Mouse (Mus musculus): ENCODE results near the gene Spsb1. TPM values are rescaled to one million over a fixed set of nuclear protein-coding genes. Genes with fewer than 3 reads are reported as not detected.
A peak's percentile ranks its signal among the peaks of the same experiment; 100 is the strongest.

Spsb1 gene
- total and polyA plus RNA-seq, 2 experiments from 2014 or later, result 6.2 to 7.3 TPM

GRCm38 (mm10) chr4:149875986-149876501 lies 78.8 kb downstream of the Spsb1 start:
- Histone ChIP-seq H3K27ac (ENCODE audit: low read depth, low read length) (no peak overlapping the region), H3K4me1 (ENCODE audit: insufficient read depth) (no peaks in the 10 kb centered on the region), H3K36me3 (ENCODE audit: insufficient read depth) (no peaks in the 10 kb centered on the region), H3K27me3 (ENCODE audit: insufficient read depth, low read length) (no peaks in the 10 kb centered on the region), H3K4me3 (ENCODE audit: low read depth, low read length) (no peak overlapping the region), H3K4me2 (ENCODE audit: low read depth) (no peak overlapping the region), H3K9ac (no peak overlapping the region), H3K9me3 (ENCODE audit: low read length) (no peaks in the 10 kb centered on the region)
- DNase-seq, result peak; percentile 60
- peak; percentile 63 for ATAC-seq
- TF ChIP-seq CTCF (IDR thresholded peaks at IDR 0.05; ENCODE audit: low read depth), result no peak
- 39% methylated on average over 8 of the region's 8 CpGs for WGBS

GRCm38 (mm10) chr4:149875296-149875695 lies 79.5 kb downstream of the Spsb1 start:
- no peak overlapping the region for H3K9ac ChIP-seq
- no peak overlapping the region for H3K4me3 ChIP-seq (ENCODE audit: low read depth, low read length)
- no peaks in the 10 kb centered on the region for H3K36me3 ChIP-seq (ENCODE audit: insufficient read depth)
- WGBS, result 52% methylated on average over 6 of the region's 6 CpGs
- no peaks in the 10 kb centered on the region for H3K9me3 ChIP-seq (ENCODE audit: low read length)
- DNase-seq (no peak), ATAC-seq (no peak)
- no peaks in the 10 kb centered on the region for H3K4me1 ChIP-seq (ENCODE audit: insufficient read depth)
- no peak overlapping the region for H3K4me2 ChIP-seq (ENCODE audit: low read depth)
- TF ChIP-seq CTCF (IDR thresholded peaks at IDR 0.05; ENCODE audit: low read depth), result no peak
- no peak overlapping the region for H3K27ac ChIP-seq (ENCODE audit: low read depth, low read length)
- H3K27me3 ChIP-seq (ENCODE audit: insufficient read depth, low read length), result no peaks in the 10 kb centered on the region

GRCm38 (mm10) chr4:149872236-149872635 lies 82.6 kb downstream of the Spsb1 start:
- no peak overlapping the region for H3K9ac ChIP-seq
- DNase-seq (no peak), ATAC-seq (no peak)
- no peak overlapping the region for H3K4me2 ChIP-seq (ENCODE audit: low read depth)
- no peak overlapping the region for H3K27ac ChIP-seq (ENCODE audit: low read depth, low read length)
- no peaks in the 10 kb centered on the region for H3K36me3 ChIP-seq (ENCODE audit: insufficient read depth)
- H3K4me3 ChIP-seq (ENCODE audit: low read depth, low read length), result no peak overlapping the region
- H3K27me3 ChIP-seq (ENCODE audit: insufficient read depth, low read length), result no peaks in the 10 kb centered on the region
- H3K4me1 ChIP-seq (ENCODE audit: insufficient read depth), result no peaks in the 10 kb centered on the region
- 82% methylated on average over 6 of the region's 6 CpGs for WGBS
- no peaks in the 10 kb centered on the region for H3K9me3 ChIP-seq (ENCODE audit: low read length)
- no peak for TF ChIP-seq CTCF (IDR thresholded peaks at IDR 0.05; ENCODE audit: low read depth)

GRCm38 (mm10) chr4:149871582-149871981 lies 83.3 kb downstream of the Spsb1 start:
- ATAC-seq, result no peak
- Histone ChIP-seq H3K4me1 (ENCODE audit: insufficient read depth) (no peaks in the 10 kb centered on the region), H3K9me3 (ENCODE audit: low read length) (no peaks in the 10 kb centered on the region), H3K27me3 (ENCODE audit: insufficient read depth, low read length) (no peaks in the 10 kb centered on the region), H3K4me3 (ENCODE audit: low read depth, low read length) (no peak overlapping the region), H3K4me2 (ENCODE audit: low read depth) (no peak overlapping the region), H3K36me3 (ENCODE audit: insufficient read depth) (no peaks in the 10 kb centered on the region), H3K9ac (no peak overlapping the region), H3K27ac (ENCODE audit: low read depth, low read length) (no peak overlapping the region)
- WGBS, result 84% methylated on average over 7 of the region's 7 CpGs
- no peak for TF ChIP-seq CTCF (IDR thresholded peaks at IDR 0.05; ENCODE audit: low read depth)
- no peak for DNase-seq

GRCm38 (mm10) chr4:149871014-149871413 lies 83.8 kb downstream of the Spsb1 start:
- DNase-seq (no peak), ATAC-seq (no peak)
- whole genome bisulfite sequencing, result 89% methylated on average over 11 of the region's 11 CpGs
- no peak overlapping the region for H3K27ac ChIP-seq (ENCODE audit: low read depth, low read length)
- TF ChIP-seq CTCF (IDR thresholded peaks at IDR 0.05; ENCODE audit: low read depth), result no peak
- H3K4me3 ChIP-seq (ENCODE audit: low read depth, low read length), result no peak overlapping the region
- no peaks in the 10 kb centered on the region for H3K4me1 ChIP-seq (ENCODE audit: insufficient read depth)
- H3K9ac ChIP-seq, result no peak overlapping the region
- H3K36me3 ChIP-seq (ENCODE audit: insufficient read depth), result no peaks in the 10 kb centered on the region
- no peak overlapping the region for H3K4me2 ChIP-seq (ENCODE audit: low read depth)
- H3K27me3 ChIP-seq (ENCODE audit: insufficient read depth, low read length), result no peaks in the 10 kb centered on the region
- H3K9me3 ChIP-seq (ENCODE audit: low read length), result no peaks in the 10 kb centered on the region

- ATAC-seq, result no peak
- Histone ChIP-seq H3K9me3 (ENCODE audit: low read length) (no peaks in the 10 kb centered on the region), H3K36me3 (ENCODE audit: insufficient read depth) (no peaks in the 10 kb centered on the region), H3K4me3 (ENCODE audit: low read depth, low read length) (no peak overlapping the region), H3K27me3 (ENCODE audit: insufficient read depth, low read length) (no peaks in the 10 kb centered on the region), H3K4me2 (ENCODE audit: low read depth) (no peak overlapping the region), H3K4me1 (ENCODE audit: insufficient read depth) (no peaks in the 10 kb centered on the region), H3K27ac (ENCODE audit: low read depth, low read length) (no peak overlapping the region), H3K9ac (no peak overlapping the region)
- DNase-seq, result no peak
- 0 out of 2 replicates have a peak, but pooled peaks have one; percentile 38 for TF ChIP-seq CTCF (IDR thresholded peaks at IDR 0.05; ENCODE audit: low read depth)
Observed at GRCm38 (mm10) chr4:149870412-149870811, 84.4 kb downstream of the Spsb1 start.

GRCm38 (mm10) chr4:149868725-149869124 lies 86.1 kb downstream of the Spsb1 start:
- H3K9me3 ChIP-seq (ENCODE audit: low read length), result no peaks in the 10 kb centered on the region
- no peak overlapping the region for H3K4me3 ChIP-seq (ENCODE audit: low read depth, low read length)
- no peak for ATAC-seq
- H3K9ac ChIP-seq, result no peak overlapping the region
- H3K4me2 ChIP-seq (ENCODE audit: low read depth), result no peak overlapping the region
- no peak for TF ChIP-seq CTCF (IDR thresholded peaks at IDR 0.05; ENCODE audit: low read depth)
- no peaks in the 10 kb centered on the region for H3K27me3 ChIP-seq (ENCODE audit: insufficient read depth, low read length)
- H3K4me1 ChIP-seq (ENCODE audit: insufficient read depth), result no peaks in the 10 kb centered on the region
- DNase-seq, result no peak
- 88% methylated on average over 14 of the region's 14 CpGs for WGBS
- H3K36me3 ChIP-seq (ENCODE audit: insufficient read depth), result no peaks in the 10 kb centered on the region
- H3K27ac ChIP-seq (ENCODE audit: low read depth, low read length), result no peak overlapping the region
